Mouse (Mus musculus): ENCODE data around the gene D630045J12Rik. TPM values are rescaled to one million over a fixed set of nuclear protein-coding genes. Genes with fewer than 3 reads are reported as not detected.

Gene D630045J12Rik
- total RNA-seq, 1 experiment = 4.1 TPM

DNA sequence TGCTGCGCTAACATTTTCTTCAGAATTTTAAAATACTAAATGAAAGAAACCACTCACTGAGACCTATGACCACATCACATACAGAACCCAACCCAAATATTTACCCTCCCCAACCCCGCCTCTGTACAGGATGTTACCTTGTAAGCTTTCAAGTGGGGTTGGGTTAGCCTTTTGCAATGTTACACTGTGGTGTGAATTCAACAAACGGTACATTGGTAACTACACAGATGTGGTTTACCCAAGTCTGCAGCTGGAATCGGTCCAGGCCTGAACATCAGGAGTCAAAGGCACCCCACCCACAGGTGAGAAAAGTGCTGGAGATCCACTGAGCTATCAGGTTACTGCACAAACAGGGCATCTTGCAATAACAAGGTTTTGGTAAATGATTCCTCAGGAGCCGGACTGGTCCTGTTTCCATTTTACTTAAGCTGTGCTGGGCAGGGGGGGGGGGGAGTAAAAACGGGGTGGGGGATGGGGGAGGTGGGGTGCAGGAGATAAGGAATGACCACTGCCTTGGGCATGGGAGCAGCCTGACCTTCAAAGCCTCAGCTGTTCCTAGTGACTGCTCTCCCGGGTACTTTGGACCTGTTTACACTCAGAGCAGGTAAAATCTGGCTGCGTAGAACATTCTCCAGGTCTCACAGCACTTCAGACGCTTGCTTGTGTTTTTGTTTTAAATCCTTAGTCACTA, 133.0 kb downstream of the D630045J12Rik start:
- in situ Hi-C loops (cut with MboI; ENCODE audit: low sequenced_read_pairs in 2 of 2, unreplicated experiment in 2 of 2) = no loop called here
- H3K4me3 ChIP-seq (ENCODE audit: insufficient read depth in 1 of 2, low read depth in 1 of 2, low read length in 2 of 2, poor library complexity in 1 of 2, severe bottlenecking in 1 of 2) = no peak overlapping the region
- no peak overlapping the region for H3K27ac ChIP-seq (ENCODE audit: insufficient read depth, low read depth, low read length, poor library complexity, severe bottlenecking)
- H3K36me3 ChIP-seq (ENCODE audit: control insufficient read depth, insufficient read depth, low read length, poor library complexity, severe bottlenecking) = no peaks in the 10 kb centered on the region
- no peak for TF ChIP-seq CHD2 (IDR thresholded peaks at IDR 0.05; ENCODE audit: low read depth, low read length)
- no peak for TF ChIP-seq MAFK (IDR thresholded peaks at IDR 0.05; ENCODE audit: insufficient read depth, low read depth, low read length)
- TF ChIP-seq ZC3H11A (IDR thresholded peaks at IDR 0.05; ENCODE audit: borderline replicate concordance, low read depth, low read length) = no peak
- TF ChIP-seq HCFC1 (IDR thresholded peaks at IDR 0.05; ENCODE audit: borderline replicate concordance, insufficient read depth, low read length) = no peak
- no peak for TF ChIP-seq ZNF384 (IDR thresholded peaks at IDR 0.05; ENCODE audit: low read depth, low read length)
- no peaks in the 10 kb centered on the region for H3K4me1 ChIP-seq (ENCODE audit: control insufficient read depth in 2 of 2, insufficient read depth in 2 of 2, low read length in 2 of 2, poor library complexity in 1 of 2)
- DNase-seq (ENCODE audit: low read depth, low spot score) = no peak
- H3K9ac ChIP-seq (ENCODE audit: insufficient read depth, low read depth, low read length, poor library complexity, severe bottlenecking) = no peak overlapping the region
- no peaks in the 10 kb centered on the region for H3K9me3 ChIP-seq (ENCODE audit: control insufficient read depth, insufficient read depth, low read depth, low read length)

DNA sequence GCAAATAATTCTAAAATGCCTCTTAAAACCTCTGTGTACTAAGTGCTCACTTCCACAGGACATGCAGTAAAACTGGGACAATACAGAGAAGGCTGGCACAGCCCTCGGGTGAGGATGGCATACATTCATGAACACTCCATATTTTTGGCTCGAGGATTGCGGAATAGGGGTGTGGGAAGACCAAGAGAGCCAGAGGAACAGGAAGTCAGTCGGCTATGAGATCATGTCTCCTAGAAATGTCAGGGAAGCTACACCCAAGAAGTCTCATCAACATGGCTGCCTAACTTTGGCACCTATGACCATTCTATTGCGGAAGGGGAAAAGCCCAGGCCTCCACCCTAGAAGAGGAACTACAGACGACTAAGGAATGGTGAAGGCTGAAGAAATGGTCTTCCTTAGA, 135.5 kb downstream of the D630045J12Rik start:
- Histone ChIP-seq H3K27ac (ENCODE audit: insufficient read depth, low read depth, low read length, poor library complexity, severe bottlenecking) (no peak overlapping the region), H3K36me3 (ENCODE audit: control insufficient read depth, insufficient read depth, low read length, poor library complexity, severe bottlenecking) (no peaks in the 10 kb centered on the region), H3K9ac (ENCODE audit: insufficient read depth, low read depth, low read length, poor library complexity, severe bottlenecking) (no peak overlapping the region), H3K4me3 (ENCODE audit: insufficient read depth in 1 of 2, low read depth in 1 of 2, low read length in 2 of 2, poor library complexity in 1 of 2, severe bottlenecking in 1 of 2) (no peak overlapping the region), H3K4me1 (ENCODE audit: control insufficient read depth in 2 of 2, insufficient read depth in 2 of 2, low read length in 2 of 2, poor library complexity in 1 of 2) (no peaks in the 10 kb centered on the region), H3K9me3 (ENCODE audit: control insufficient read depth, insufficient read depth, low read depth, low read length) (no peaks in the 10 kb centered on the region)
- in situ Hi-C loops (cut with MboI; ENCODE audit: low sequenced_read_pairs in 2 of 2, unreplicated experiment in 2 of 2) = no loop called here
- DNase-seq (ENCODE audit: low read depth, low spot score) = no peak
- TF ChIP-seq MAFK (IDR thresholded peaks at IDR 0.05; ENCODE audit: insufficient read depth, low read depth, low read length) (no peak), ZNF384 (IDR thresholded peaks at IDR 0.05; ENCODE audit: low read depth, low read length) (no peak), CHD2 (IDR thresholded peaks at IDR 0.05; ENCODE audit: low read depth, low read length) (no peak), HCFC1 (IDR thresholded peaks at IDR 0.05; ENCODE audit: borderline replicate concordance, insufficient read depth, low read length) (no peak), ZC3H11A (IDR thresholded peaks at IDR 0.05; ENCODE audit: borderline replicate concordance, low read depth, low read length) (no peak)

DNA sequence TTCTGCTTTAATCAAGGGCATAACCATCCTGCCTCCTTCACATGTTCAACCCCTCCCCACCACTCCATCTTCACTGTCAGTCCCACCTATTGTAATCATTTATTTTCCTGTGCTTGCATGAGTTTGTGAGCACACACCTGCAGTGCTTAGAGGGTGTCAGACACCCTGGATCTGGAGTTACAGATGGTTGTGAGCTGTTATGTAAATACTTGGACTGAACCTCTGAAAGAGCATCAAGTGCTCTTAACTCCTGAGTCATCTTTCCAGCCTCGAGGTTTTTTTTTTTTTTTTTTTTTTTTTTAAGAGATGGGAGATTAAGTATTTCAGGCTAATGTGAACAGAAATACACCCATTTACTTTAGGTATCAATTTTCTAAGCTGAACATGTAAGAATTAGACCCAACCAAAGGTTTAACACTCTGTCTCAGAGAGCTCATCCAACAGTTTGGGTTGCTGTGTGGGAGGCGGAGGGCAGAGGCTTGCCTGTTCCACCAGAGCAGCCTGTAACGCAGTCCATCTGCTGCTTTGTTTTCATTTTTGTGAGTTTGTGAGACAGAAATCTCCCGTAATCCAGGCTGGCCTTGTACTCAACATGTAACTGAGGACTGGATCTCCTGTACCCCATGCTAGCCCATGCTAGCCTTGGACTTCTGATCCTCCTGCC, 137.6 kb downstream of the D630045J12Rik start:
- H3K4me1 ChIP-seq (ENCODE audit: control insufficient read depth in 2 of 2, insufficient read depth in 2 of 2, low read length in 2 of 2, poor library complexity in 1 of 2) = no peaks in the 10 kb centered on the region
- no peak for TF ChIP-seq MAFK (IDR thresholded peaks at IDR 0.05; ENCODE audit: insufficient read depth, low read depth, low read length)
- no peak for TF ChIP-seq CHD2 (IDR thresholded peaks at IDR 0.05; ENCODE audit: low read depth, low read length)
- no peak for TF ChIP-seq ZNF384 (IDR thresholded peaks at IDR 0.05; ENCODE audit: low read depth, low read length)
- TF ChIP-seq ZC3H11A (IDR thresholded peaks at IDR 0.05; ENCODE audit: borderline replicate concordance, low read depth, low read length) = no peak
- no peak for TF ChIP-seq HCFC1 (IDR thresholded peaks at IDR 0.05; ENCODE audit: borderline replicate concordance, insufficient read depth, low read length)
- no peak overlapping the region for H3K4me3 ChIP-seq (ENCODE audit: insufficient read depth in 1 of 2, low read depth in 1 of 2, low read length in 2 of 2, poor library complexity in 1 of 2, severe bottlenecking in 1 of 2)
- in situ Hi-C loops (cut with MboI; ENCODE audit: low sequenced_read_pairs in 2 of 2, unreplicated experiment in 2 of 2) = no loop called here
- no peak overlapping the region for H3K27ac ChIP-seq (ENCODE audit: insufficient read depth, low read depth, low read length, poor library complexity, severe bottlenecking)
- no peaks in the 10 kb centered on the region for H3K36me3 ChIP-seq (ENCODE audit: control insufficient read depth, insufficient read depth, low read length, poor library complexity, severe bottlenecking)
- no peaks in the 10 kb centered on the region for H3K9me3 ChIP-seq (ENCODE audit: control insufficient read depth, insufficient read depth, low read depth, low read length)
- no peak overlapping the region for H3K9ac ChIP-seq (ENCODE audit: insufficient read depth, low read depth, low read length, poor library complexity, severe bottlenecking)
- DNase-seq (ENCODE audit: low read depth, low spot score) = no peak

DNA sequence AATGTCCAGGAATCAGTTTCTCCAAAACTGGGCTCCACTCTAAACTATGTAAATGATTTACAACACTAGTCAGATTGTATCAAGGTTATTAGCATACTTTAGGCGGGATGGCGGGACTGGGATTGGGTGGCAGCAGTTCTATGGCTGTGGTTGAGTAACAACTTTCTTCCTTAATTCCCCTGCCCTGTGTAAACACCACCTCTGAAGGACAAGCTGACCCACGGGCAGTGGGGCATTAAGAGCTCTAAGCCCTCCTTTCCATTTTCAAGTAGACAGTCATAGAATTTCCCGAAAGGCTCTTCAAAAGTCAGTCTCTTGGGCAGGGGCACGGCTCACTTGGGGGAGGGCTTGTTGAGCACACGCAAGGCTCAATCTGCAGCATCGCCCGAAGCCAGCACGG, 142.9 kb downstream of the D630045J12Rik start:
- Histone ChIP-seq H3K9me3 (ENCODE audit: control insufficient read depth, insufficient read depth, low read depth, low read length) (no peaks in the 10 kb centered on the region), H3K9ac (ENCODE audit: insufficient read depth, low read depth, low read length, poor library complexity, severe bottlenecking) (no peak overlapping the region), H3K4me1 (ENCODE audit: control insufficient read depth in 2 of 2, insufficient read depth in 2 of 2, low read length in 2 of 2, poor library complexity in 1 of 2) (peaks cover 2 to 14% of the 10 kb centered on the region in 2 experiments; a peak in 2 of 4 replicates), H3K27ac (ENCODE audit: insufficient read depth, low read depth, low read length, poor library complexity, severe bottlenecking) (no peak overlapping the region), H3K36me3 (ENCODE audit: control insufficient read depth, insufficient read depth, low read length, poor library complexity, severe bottlenecking) (no peaks in the 10 kb centered on the region), H3K4me3 (ENCODE audit: insufficient read depth in 1 of 2, low read depth in 1 of 2, low read length in 2 of 2, poor library complexity in 1 of 2, severe bottlenecking in 1 of 2) (no peak overlapping the region)
- in situ Hi-C loops (cut with MboI; ENCODE audit: low sequenced_read_pairs in 2 of 2, unreplicated experiment in 2 of 2) = no loop called here
- no peak for TF ChIP-seq HCFC1 (IDR thresholded peaks at IDR 0.05; ENCODE audit: borderline replicate concordance, insufficient read depth, low read length)
- TF ChIP-seq MAFK (IDR thresholded peaks at IDR 0.05; ENCODE audit: insufficient read depth, low read depth, low read length) = no peak
- TF ChIP-seq ZNF384 (IDR thresholded peaks at IDR 0.05; ENCODE audit: low read depth, low read length) = no peak
- TF ChIP-seq ZC3H11A (IDR thresholded peaks at IDR 0.05; ENCODE audit: borderline replicate concordance, low read depth, low read length) = no peak
- no peak for TF ChIP-seq CHD2 (IDR thresholded peaks at IDR 0.05; ENCODE audit: low read depth, low read length)
- no peak for DNase-seq (ENCODE audit: low read depth, low spot score)

Measured in ES-E14 (cell line).